Mouse (Mus musculus) stomach, postnatal 0 days (tissue): ENCODE results near the gene Gm45799.

Experiments
- CTCF ChIP-seq: IDR thresholded peaks from 2 replicates; pipeline ENCODE4 v1.5.1; 2016; ENCODE audit warnings: antibody characterized with exemption, low read depth, mild to moderate bottlenecking, moderate library complexity
- EP300 ChIP-seq: optimal IDR thresholded peaks from 2 replicates; pipeline ENCODE3; 2016; ENCODE audit warnings: antibody characterized with exemption

- TF ChIP-seq EP300 (no peak), CTCF (no peak)
These were observed 86.6 kb downstream of the Gm45799 start for GRCm38 (mm10) chr7:105726980-105727325.
